Mouse (Mus musculus) macrophage (primary cell): ENCODE data around the gene Zswim1. TPM values are rescaled to one million over a fixed set of nuclear protein-coding genes. Genes with fewer than 3 reads are reported as not detected.
A peak's percentile ranks its signal among the peaks of the same experiment; 100 is the strongest.

Experiments used
- H3K27ac ChIP-seq: fragments of 350-480 bp; formaldehyde crosslinking; 2 replicates; pipeline ENCODE4 v1.9.0; 2021
- H3K36me3 ChIP-seq: fragments of 350-480 bp; formaldehyde crosslinking; 2 replicates; pipeline ENCODE4 v1.9.0; 2021; ENCODE audit errors: inconsistent target
- H3K4me3 ChIP-seq: fragments of 350-480 bp; formaldehyde crosslinking; 2 replicates; pipeline ENCODE4 v1.9.0; 2021; ENCODE audit errors: inconsistent target
- H3K79me2 ChIP-seq: fragments of 350-480 bp; formaldehyde crosslinking; 2 replicates; pipeline ENCODE4 v1.9.0; 2021; ENCODE audit errors: inconsistent target
- WGBS: methylation state at CpG from one replicate; pipeline ENCODE4 v1.1.7; 2026; ENCODE audit warnings: inconsistent platforms; ENCODE audit not compliant: missing documents; 5-methylcytosine and 5-hydroxymethylcytosine counted together
- polyA plus RNA-seq: library from polyadenylated mRNA; stranded (reverse); fragments of 250-400 nt; gene quantifications from 3 replicates; pipeline ENCODE4 v1.2.4, GENCODE M21; 2018; ENCODE audit warnings: inconsistent platforms
- total RNA-seq, 78 experiments: library from RNA; depleted of rRNA; stranded (reverse); fragments of 250-400 nt; gene quantifications; 1 replicate in 9 of 78; 2 replicates in 24 of 78; 3 replicates in 43 of 78; 4 replicates in 2 of 78; pipeline ENCODE4 v1.2.4; 2018; ENCODE audit warnings: inconsistent platforms in 56 of 78

Gene Zswim1
- 1 to 10 TPM in 12 of 26 experiments, under 1 TPM in 12, not detected in 2; 0.36 to 3.9 (median 1.0) TPM for total RNA-seq (2018; cell fraction: chromatin; rRNA removed)
- 1 to 10 TPM; 1.9 to 7.7 (median 5.5) TPM for total RNA-seq (2018; cell fraction: cytosol; rRNA removed)
- total RNA-seq (2018; cell fraction: nucleus; rRNA removed): 1 to 10 TPM in 22 of 26 experiments, under 1 TPM in 4; 0.60 to 5.6 (median 1.8) TPM
- polyA plus RNA-seq: 4.8 to 5.4 TPM (median 5.2 TPM) in 3 replicates

DNA sequence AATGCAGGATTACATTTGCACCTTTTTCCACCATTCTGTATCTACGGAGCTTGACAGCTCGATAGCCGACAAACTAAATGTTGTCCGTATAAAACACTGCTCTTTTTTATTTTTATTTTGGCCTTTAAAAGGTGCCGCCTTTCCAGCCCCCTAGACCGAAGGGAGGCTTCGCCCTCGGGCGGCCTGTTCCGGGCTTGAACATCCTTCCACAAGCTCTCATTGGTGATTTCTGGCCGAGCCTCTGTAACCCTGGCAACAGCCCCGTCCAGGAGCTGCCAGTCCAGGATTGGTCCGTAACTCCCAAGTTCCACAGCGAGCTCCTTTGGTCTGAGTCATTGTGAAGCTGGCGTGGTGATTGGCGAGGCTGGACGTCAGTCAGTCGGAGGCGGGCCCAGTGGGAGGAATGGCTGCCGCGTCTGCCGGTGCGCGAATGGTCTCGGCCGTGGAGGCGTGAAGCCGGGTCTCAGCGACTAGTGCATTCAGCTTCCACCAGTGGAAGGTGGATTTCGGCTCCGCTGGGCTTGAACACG, at the start of gene Zswim1:
TSS of gene Zswim1 (plus strand) at position 51 of the 530 bp plus-strand sequence.
- Histone ChIP-seq H3K4me3 (peak within 1 kb of the TSS; percentile 88), H3K27ac (peak within 1 kb of the TSS; percentile 49), H3K79me2 (peaks cover 17% of the 10 kb centered on the region; the same call in 1 of the 2 replicates), H3K36me3 (peaks cover 36% of the 10 kb centered on the region)
- 1% methylated on average over 31 of the region's 32 CpGs for WGBS

GRCm38 (mm10) chr2:164773229-164773988, 49.1 kb upstream of the Zswim1 start:
- Histone ChIP-seq H3K27ac (no peak overlapping the region), H3K4me3 (no peak overlapping the region), H3K79me2 (peaks cover 17% of the 10 kb centered on the region), H3K36me3 (no peaks in the 10 kb centered on the region)
- WGBS: 91% methylated on average over 14 of the region's 14 CpGs

DNA sequence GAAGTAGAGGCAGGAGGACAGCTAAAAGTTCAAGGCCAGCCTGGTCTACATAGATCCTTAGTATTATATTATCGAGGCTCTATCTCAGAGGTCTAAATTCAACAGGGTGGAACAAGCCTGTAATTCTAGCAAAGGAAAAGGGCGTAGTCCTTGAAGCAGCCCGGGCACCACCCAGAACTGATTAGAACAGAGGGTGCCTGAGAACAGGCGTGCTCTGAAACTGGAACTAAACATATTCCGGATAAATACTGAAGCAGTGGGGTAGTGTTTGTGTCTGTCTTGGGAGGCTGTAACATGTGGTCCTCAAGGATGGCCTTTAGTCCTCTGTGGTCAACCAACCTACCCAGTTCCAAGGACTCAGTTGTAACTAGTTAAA, 48.5 kb upstream of the Zswim1 start:
- 82% methylated on average over 5 of the region's 5 CpGs for WGBS
- H3K27ac ChIP-seq: no peak overlapping the region
- peaks cover 17% of the 10 kb centered on the region for H3K79me2 ChIP-seq
- no peak overlapping the region for H3K4me3 ChIP-seq
- H3K36me3 ChIP-seq: no peaks in the 10 kb centered on the region

DNA sequence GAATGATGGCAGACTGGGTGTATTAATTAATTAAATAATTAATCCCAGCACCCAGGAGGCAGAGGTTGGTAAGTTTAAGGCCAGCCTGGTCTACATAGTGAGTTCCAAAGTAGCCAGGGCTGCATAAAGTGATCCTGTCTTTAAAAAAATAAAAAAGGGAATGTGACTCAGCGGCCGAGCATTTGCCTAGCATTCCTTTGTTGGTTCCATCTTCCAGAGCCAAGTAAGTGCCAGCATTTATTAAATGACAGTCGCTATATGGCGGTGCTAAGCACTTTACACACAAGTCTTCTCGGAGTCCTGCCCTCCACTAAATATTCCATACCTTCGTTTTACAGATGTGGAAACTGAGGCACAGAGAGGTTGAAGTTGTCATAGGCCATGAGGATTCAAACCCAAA, 46.4 kb upstream of the Zswim1 start:
- Histone ChIP-seq H3K79me2 (peaks cover 3% of the 10 kb centered on the region), H3K36me3 (no peaks in the 10 kb centered on the region), H3K4me3 (no peak overlapping the region), H3K27ac (no peak overlapping the region)
- 91% methylated on average over 6 of the region's 6 CpGs for WGBS

DNA sequence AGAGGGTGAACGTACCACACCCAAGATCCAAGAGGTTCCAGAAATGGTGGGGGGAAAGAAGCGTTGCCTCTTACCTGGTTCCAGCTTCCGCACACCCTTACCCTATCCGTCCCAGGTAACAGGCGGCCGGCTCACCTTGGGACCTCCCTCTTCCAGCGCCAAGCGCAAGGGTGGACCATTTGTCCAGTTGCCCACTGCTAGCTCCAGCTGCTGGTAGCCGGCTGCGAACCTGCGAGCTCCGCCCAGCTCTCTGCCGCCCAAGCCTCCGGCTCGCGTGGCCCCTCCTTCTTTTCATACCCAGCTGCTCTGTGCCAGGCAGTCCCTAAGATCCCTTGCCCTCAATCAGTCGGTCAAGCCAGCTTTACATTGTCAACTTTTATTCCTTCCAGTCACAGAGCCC, 45.7 kb upstream of the Zswim1 start:
- Histone ChIP-seq H3K79me2 (no peaks in the 10 kb centered on the region), H3K27ac (no peak overlapping the region), H3K4me3 (no peak overlapping the region), H3K36me3 (no peaks in the 10 kb centered on the region)
- WGBS: 76% methylated on average over 17 of the region's 17 CpGs

GRCm38 (mm10) chr2:164777246-164778014, 45.1 kb upstream of the Zswim1 start:
- Histone ChIP-seq H3K79me2 (no peaks in the 10 kb centered on the region), H3K27ac (no peak overlapping the region), H3K4me3 (no peak overlapping the region), H3K36me3 (no peaks in the 10 kb centered on the region)
- WGBS: 87% methylated on average over 30 of the region's 30 CpGs

DNA sequence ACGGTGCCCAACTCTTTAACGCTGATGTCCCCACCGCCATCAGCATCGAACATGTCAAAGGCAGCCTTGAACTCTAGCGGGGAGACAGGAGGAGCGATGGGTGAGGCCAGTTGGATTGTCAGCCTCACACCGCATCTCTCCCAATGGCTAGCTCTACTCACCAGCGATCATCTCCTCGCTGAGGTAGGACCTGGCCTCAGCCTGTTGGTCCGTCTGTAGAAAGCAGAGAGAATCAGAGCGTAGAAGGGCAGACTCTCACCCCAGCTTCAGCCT, 44.5 kb upstream of the Zswim1 start:
- no peaks in the 10 kb centered on the region for H3K79me2 ChIP-seq
- 93% methylated on average over 11 of the region's 11 CpGs for WGBS
- H3K27ac ChIP-seq: no peak overlapping the region
- H3K36me3 ChIP-seq: no peaks in the 10 kb centered on the region
- H3K4me3 ChIP-seq: no peak overlapping the region

GRCm38 (mm10) chr2:164778809-164779208, 43.7 kb upstream of the Zswim1 start:
- H3K79me2 ChIP-seq: no peaks in the 10 kb centered on the region
- no peaks in the 10 kb centered on the region for H3K36me3 ChIP-seq
- H3K27ac ChIP-seq: no peak overlapping the region
- WGBS: 88% methylated on average over 7 of the region's 7 CpGs
- H3K4me3 ChIP-seq: no peak overlapping the region

DNA sequence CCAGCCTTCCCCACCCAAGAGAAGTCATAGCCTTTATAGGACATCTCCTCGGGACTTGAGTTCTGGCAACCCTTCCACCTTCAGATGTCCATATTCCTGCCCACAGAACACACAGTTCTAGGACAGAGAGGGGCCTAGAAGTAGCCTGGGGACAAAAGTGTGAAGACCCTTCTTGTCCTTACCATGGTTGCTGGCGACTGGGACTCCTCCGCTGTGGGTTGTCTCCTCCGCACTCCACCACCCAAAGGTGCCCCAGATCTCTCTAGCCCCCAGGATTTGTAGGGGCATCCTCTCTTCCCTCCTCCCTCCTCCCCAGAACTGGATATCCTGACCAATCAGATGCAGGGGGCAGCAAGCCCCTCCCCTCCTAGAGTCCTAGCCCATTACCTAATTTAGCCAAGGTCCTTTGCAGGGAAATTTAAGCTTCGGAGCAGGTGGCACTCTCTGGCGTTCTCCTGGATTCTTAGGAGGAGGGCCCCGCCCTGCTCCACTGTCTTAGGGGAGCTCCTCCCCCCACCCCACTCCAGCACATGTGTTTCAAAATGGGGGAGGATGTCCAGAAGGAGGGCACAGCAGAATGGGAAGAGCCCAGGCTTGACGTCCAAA, 42.9 kb upstream of the Zswim1 start, which contains the start of gene Tnnc2:
TSS of gene Tnnc2 (minus strand) at position 487 of the 606 bp plus-strand sequence.
- Histone ChIP-seq H3K4me3 (no peak within 1 kb of the TSS), H3K36me3 (no peaks in the 10 kb centered on the region), H3K27ac (no peak within 1 kb of the TSS), H3K79me2 (no peaks in the 10 kb centered on the region)
- WGBS: 78% methylated on average over 8 of the region's 8 CpGs

DNA sequence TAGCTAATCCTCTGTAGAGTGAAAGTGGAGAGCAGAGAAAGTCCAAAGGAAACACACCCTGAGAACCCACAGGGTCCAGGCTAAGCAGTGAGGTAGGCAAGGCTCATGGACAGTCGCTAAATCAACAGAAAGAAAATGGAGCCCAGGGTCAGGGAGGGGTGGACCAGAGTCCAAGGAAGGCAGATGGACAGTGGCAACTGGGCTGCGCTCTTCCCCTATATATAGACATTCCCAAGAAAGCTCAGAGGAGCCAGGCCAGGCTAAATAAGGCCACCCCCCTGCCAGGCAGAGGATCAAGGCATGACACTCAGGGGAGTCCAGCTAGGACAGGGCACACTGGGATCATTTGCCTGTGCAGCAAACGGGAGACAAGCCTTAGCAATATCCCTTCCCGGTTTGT, 40.6 kb upstream of the Zswim1 start:
- WGBS: 78% methylated on average over 4 of the region's 4 CpGs
- Histone ChIP-seq H3K4me3 (no peak overlapping the region), H3K27ac (no peak overlapping the region), H3K36me3 (no peaks in the 10 kb centered on the region), H3K79me2 (no peaks in the 10 kb centered on the region)

DNA sequence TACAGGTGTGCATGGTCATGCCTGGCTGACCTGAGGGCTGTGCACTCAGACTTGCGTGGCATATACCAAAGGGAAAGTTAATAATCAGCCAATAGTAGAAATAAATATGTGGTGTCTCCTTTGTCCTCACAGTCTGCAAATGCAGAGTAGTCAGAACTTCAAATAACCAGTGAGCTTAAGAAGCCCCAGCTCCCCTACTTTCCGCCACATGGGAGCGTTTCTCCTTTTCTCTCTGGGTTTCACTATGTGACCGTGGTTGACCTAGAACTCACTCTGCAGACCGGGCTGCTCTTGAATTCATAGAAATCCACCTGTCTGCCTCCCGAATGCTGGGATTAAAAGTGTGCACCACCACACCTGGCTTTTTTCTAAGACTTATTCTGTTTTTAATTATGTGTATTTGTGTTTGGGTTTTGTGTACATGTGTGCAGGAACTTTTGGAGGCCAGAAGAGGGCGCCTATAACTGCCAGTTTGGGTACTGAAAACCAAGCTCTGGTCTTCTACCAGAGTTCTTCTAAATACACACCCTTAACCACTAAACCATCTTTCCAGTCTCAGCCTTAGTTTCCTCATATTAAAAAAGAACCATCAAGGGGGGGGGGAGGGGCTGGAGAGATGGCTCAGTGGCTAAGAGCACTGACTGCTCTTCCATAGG, 38.4 kb upstream of the Zswim1 start:
- peaks cover 5% of the 10 kb centered on the region; the same call in 1 of the 2 replicates for H3K36me3 ChIP-seq
- no peaks in the 10 kb centered on the region for H3K79me2 ChIP-seq
- 75% methylated on average over 7 of the region's 7 CpGs for WGBS
- no peak overlapping the region for H3K4me3 ChIP-seq
- H3K27ac ChIP-seq: no peak overlapping the region

DNA sequence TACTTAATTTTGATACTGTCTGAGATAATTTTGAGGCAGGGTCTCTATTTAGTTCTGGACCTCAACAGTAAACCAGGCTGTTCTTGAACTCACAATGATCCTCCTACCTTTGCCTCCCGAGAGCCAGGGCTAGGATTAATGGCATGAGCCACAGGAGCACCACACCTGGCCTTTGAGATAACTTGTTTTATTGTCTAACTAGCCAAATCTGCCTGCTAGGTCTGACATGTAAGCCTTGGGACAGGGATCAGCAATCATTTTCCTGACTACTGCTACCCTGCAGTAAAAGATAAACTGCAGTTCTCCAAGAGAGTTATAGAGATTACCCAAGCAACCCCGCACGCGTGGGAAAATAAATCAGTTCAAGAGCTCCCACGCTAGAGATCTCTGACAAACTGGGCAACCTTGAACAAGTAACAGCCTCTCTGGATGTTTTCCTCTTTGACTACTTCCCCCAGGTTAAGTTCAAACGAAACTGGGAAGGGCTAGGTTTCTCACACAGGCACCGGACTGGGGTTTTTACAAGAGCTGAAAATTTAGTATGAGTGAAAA, 37.5 kb upstream of the Zswim1 start:
- 12% methylated on average over 7 of the region's 7 CpGs for WGBS
- Histone ChIP-seq H3K27ac (peak overlapping the region; percentile 32), H3K4me3 (peak overlapping the region; percentile 40), H3K79me2 (no peaks in the 10 kb centered on the region), H3K36me3 (peaks cover 9% of the 10 kb centered on the region)

GRCm38 (mm10) chr2:164785481-164786387, 36.8 kb upstream of the Zswim1 start, which contains the start of gene Snx21:
Snx21 (plus strand) TSS chr2:164785823.
- Histone ChIP-seq H3K36me3 (peaks cover 11% of the 10 kb centered on the region), H3K4me3 (peak within 1 kb of the TSS; percentile 40), H3K27ac (peak within 1 kb of the TSS; percentile 32), H3K79me2 (no peaks in the 10 kb centered on the region)
- WGBS: under 1% methylated on average over 89 of the region's 89 CpGs
